Mouse (Mus musculus) intestine, postnatal 0 days (tissue): ENCODE measurements around the gene Gm47429. TPM values are rescaled to one million over a fixed set of nuclear protein-coding genes. Genes with fewer than 3 reads are reported as not detected.

Source experiments
- ATAC-seq: fragments of 200-750 bp; cut with Nextera tagmentation; 2 replicates; pipeline ENCODE4 v1.8.0; 2017; ENCODE audit warnings: mild to moderate bottlenecking, moderate TSS enrichment, moderate library complexity
- H3K27ac ChIP-seq: fragments of 300-500 bp; sonication (generic); 2 replicates; pipeline ENCODE4 v1.5.1; 2014; ENCODE audit warnings: mild to moderate bottlenecking, low read depth, low read length, moderate library complexity
- H3K27me3 ChIP-seq: fragments of 300-500 bp; sonication (generic); replicated peaks from 2 replicates; pipeline ENCODE4 v1.6.1; 2014; ENCODE audit warnings: low read length, mixed read lengths; ENCODE audit not compliant: control insufficient read depth, insufficient read depth
- H3K36me3 ChIP-seq: fragments of 300-500 bp; sonication (generic); 2 replicates; pipeline ENCODE4 v1.6.1; 2014; ENCODE audit warnings: mild to moderate bottlenecking, moderate library complexity; ENCODE audit not compliant: control insufficient read depth, insufficient read depth
- H3K4me1 ChIP-seq: fragments of 300-500 bp; sonication (generic); replicated peaks from 2 replicates; pipeline ENCODE4 v1.6.1; 2014; ENCODE audit warnings: antibody characterized with exemption, low read length, mixed read lengths; ENCODE audit not compliant: control insufficient read depth, insufficient read depth
- H3K4me2 ChIP-seq: fragments of 300-500 bp; sonication (generic); replicated peaks from 2 replicates; pipeline ENCODE4 v1.6.1; 2014; ENCODE audit warnings: low read depth, mild to moderate bottlenecking, moderate library complexity
- H3K4me3 ChIP-seq: fragments of 300-500 bp; sonication (generic); 2 replicates; pipeline ENCODE4 v1.5.1; 2014; ENCODE audit warnings: low read depth, low read length
- H3K9ac ChIP-seq: fragments of 300-500 bp; sonication (generic); 2 replicates; pipeline ENCODE4 v1.6.1; 2014; ENCODE audit warnings: mild to moderate bottlenecking, low read depth, low read length
- H3K9me3 ChIP-seq: fragments of 300-500 bp; sonication (generic); 2 replicates; pipeline ENCODE4 v1.6.1; 2016; ENCODE audit warnings: mixed run types; ENCODE audit not compliant: control insufficient read depth
- CTCF ChIP-seq: sonication (generic); IDR thresholded peaks from 2 replicates; pipeline ENCODE4 v1.5.1; 2016; ENCODE audit warnings: low read depth, mild to moderate bottlenecking, control low read depth, antibody characterized with exemption, moderate library complexity
- WGBS: fragments of 180-500 bp; shearing (Covaris S2); extraction: QIAGEN DNeasy Blood & Tissue Kit; methylation state at CpG from one replicate; pipeline ENCODE4 v1.1.7; 2014; 5-methylcytosine and 5-hydroxymethylcytosine counted together
- polyA plus RNA-seq: library from polyadenylated mRNA; unstranded; fragments of >200 nt; fragmentation: Nextera tagmentation; extraction: Ambion mirVana; gene quantifications from 2 replicates; pipeline ENCODE4 v1.2.1, GENCODE M21; 2015

Gm47429 gene
- polyA plus RNA-seq, 1 experiment from 2014 or later: not detected

GRCm38 (mm10) chr13:50445261-50445660, 1.5 kb upstream of the Gm47429 start:
- ATAC-seq: no peak
- Histone ChIP-seq H3K4me3 (no peak overlapping the region), H3K27me3 (no peaks in the 10 kb centered on the region), H3K4me1 (no peaks in the 10 kb centered on the region), H3K9ac (no peak overlapping the region), H3K4me2 (no peak overlapping the region), H3K27ac (no peak overlapping the region), H3K36me3 (no peaks in the 10 kb centered on the region), H3K9me3 (no peaks in the 10 kb centered on the region)
- no peak for TF ChIP-seq CTCF
- 64% methylated on average over 4 of the region's 4 CpGs for WGBS

- Histone ChIP-seq H3K36me3 (peaks cover 72% of the 10 kb centered on the region), H3K27ac (no peak overlapping the region), H3K4me1 (no peaks in the 10 kb centered on the region), H3K4me3 (no peak overlapping the region), H3K9ac (no peak overlapping the region), H3K4me2 (no peak overlapping the region), H3K9me3 (no peaks in the 10 kb centered on the region), H3K27me3 (no peaks in the 10 kb centered on the region)
- no peak for ATAC-seq
- WGBS: 62% methylated on average over 4 of the region's 4 CpGs
- no peak for TF ChIP-seq CTCF
These were observed 17.0 kb downstream of the Gm47429 start for GRCm38 (mm10) chr13:50426686-50427085.

- no peaks in the 10 kb centered on the region for H3K4me1 ChIP-seq
- no peak for ATAC-seq
- no peak for TF ChIP-seq CTCF
- H3K4me3 ChIP-seq: no peak overlapping the region
- H3K9me3 ChIP-seq: no peaks in the 10 kb centered on the region
- H3K9ac ChIP-seq: no peak overlapping the region
- H3K4me2 ChIP-seq: no peak overlapping the region
- H3K27me3 ChIP-seq: no peaks in the 10 kb centered on the region
- H3K36me3 ChIP-seq: peaks cover 74% of the 10 kb centered on the region
- H3K27ac ChIP-seq: no peak overlapping the region
- WGBS: 93% methylated on average over 2 of the region's 2 CpGs
These were observed 19.2 kb downstream of the Gm47429 start for GRCm38 (mm10) chr13:50424517-50424916.

GRCm38 (mm10) chr13:50423625-50424209, 20.0 kb downstream of the Gm47429 start:
- Histone ChIP-seq H3K9ac (no peak overlapping the region), H3K36me3 (peaks cover 66% of the 10 kb centered on the region), H3K9me3 (no peaks in the 10 kb centered on the region), H3K4me1 (no peaks in the 10 kb centered on the region), H3K4me3 (no peak overlapping the region), H3K27me3 (no peaks in the 10 kb centered on the region), H3K27ac (no peak overlapping the region), H3K4me2 (no peak overlapping the region)
- 73% methylated on average over 8 of the region's 8 CpGs for WGBS
- ATAC-seq: no peak
- no peak for TF ChIP-seq CTCF

GRCm38 (mm10) chr13:50418421-50418820, 25.3 kb downstream of the Gm47429 start:
- Histone ChIP-seq H3K9ac (peak overlapping the region; percentile 76; the same call in 1 of the 2 replicates), H3K4me3 (peak overlapping the region; percentile 92), H3K27ac (no peak overlapping the region), H3K9me3 (no peaks in the 10 kb centered on the region), H3K4me2 (peak overlapping the region; percentile 82), H3K36me3 (peaks cover 17% of the 10 kb centered on the region; the same call in 1 of the 2 replicates), H3K4me1 (no peaks in the 10 kb centered on the region), H3K27me3 (no peaks in the 10 kb centered on the region)
- 0 out of 2 replicates have a peak, but pooled peaks have one; percentile 11 for TF ChIP-seq CTCF
- ATAC-seq: no peak
- WGBS: 42% methylated on average over 3 of the region's 3 CpGs

GRCm38 (mm10) chr13:50417389-50418183, 26.1 kb downstream of the Gm47429 start, which contains the start of gene Fbxw17:
Fbxw17 (plus strand) TSS chr13:50417864.
- Histone ChIP-seq H3K9me3 (no peaks in the 10 kb centered on the region), H3K9ac (peak within 1 kb of the TSS; percentile 76), H3K36me3 (peaks cover 8% of the 10 kb centered on the region; the same call in 1 of the 2 replicates), H3K27ac (no peak within 1 kb of the TSS), H3K27me3 (no peaks in the 10 kb centered on the region), H3K4me1 (no peaks in the 10 kb centered on the region), H3K4me3 (peak within 1 kb of the TSS; percentile 92), H3K4me2 (peak within 1 kb of the TSS; percentile 82)
- no peak for TF ChIP-seq CTCF
- WGBS: 10% methylated on average over 31 of the region's 35 CpGs
- peak; percentile 90 for ATAC-seq

Other genes starting within 250 kb of the Gm47429 start
- not detected in 2 replicates for gene Gm906, start 193.6 kb downstream of the Gm47429 start, polyA plus RNA-seq
- 15.1 and 15.9 TPM in 2 replicates for gene Fbxw17, start 26.0 kb downstream of the Gm47429 start, polyA plus RNA-seq
- not detected in 2 replicates for gene Nutm2, start 23.4 kb upstream of the Gm47429 start, polyA plus RNA-seq
- not detected in 2 replicates for gene Gm904, start 199.3 kb upstream of the Gm47429 start, polyA plus RNA-seq